Mouse (Mus musculus): Measurements from ENCODE around the gene Ankrd24. TPM values are rescaled to one million over a fixed set of nuclear protein-coding genes. Genes with fewer than 3 reads are reported as not detected.

The Ankrd24 gene
- polyA plus RNA-seq, 1 experiment: 11.8 TPM

DNA sequence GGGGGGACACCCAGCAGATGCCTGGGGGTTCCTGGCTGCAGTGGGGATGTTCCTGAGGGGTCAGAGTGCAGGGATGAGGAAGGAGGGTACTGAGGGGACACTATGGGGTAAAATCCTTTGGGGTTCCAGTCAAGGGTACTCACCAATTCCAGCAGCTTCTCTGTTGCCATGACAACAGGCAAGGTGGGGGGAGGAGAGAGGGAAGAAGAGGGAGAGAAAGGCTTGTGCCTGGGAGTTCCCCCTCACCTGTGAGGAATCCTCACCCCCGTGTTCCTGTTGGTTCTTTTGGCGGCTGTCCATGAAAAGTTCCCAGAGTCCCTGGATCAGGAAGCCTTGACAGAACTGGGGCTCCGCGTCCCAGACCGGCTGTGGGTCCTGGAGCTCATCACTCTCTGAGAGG, 32.7 kb upstream of the Ankrd24 start:
- Histone ChIP-seq H3K27me3 (ENCODE audit: control insufficient read depth, insufficient read depth, insufficient read length) (no peaks in the 10 kb centered on the region), H3K36me3 (ENCODE audit: control insufficient read depth, insufficient read depth) (no peaks in the 10 kb centered on the region), H3K4me3 (no peak overlapping the region), H3K79me2 (ENCODE audit: control insufficient read depth, insufficient read depth) (no peaks in the 10 kb centered on the region), H3ac (ENCODE audit: control insufficient read depth, insufficient read length) (no peak overlapping the region), H3K4me2 (ENCODE audit: low read depth) (peak overlapping the region; percentile 80)
- TF ChIP-seq REST (IDR thresholded peaks at IDR 0.05; ENCODE audit: insufficient read depth, insufficient read length) (no peak), MYOD1 (IDR thresholded peaks at IDR 0.05; ENCODE audit: control insufficient read depth in 1 of 3, insufficient read length in 2 of 3, low read depth in 2 of 3) (no peak), MAX (IDR thresholded peaks at IDR 0.05; ENCODE audit: low read depth) (no peak)

GRCm38 (mm10) chr10:81596611-81597010, 31.7 kb upstream of the Ankrd24 start:
- no peaks in the 10 kb centered on the region for H3K36me3 ChIP-seq (ENCODE audit: control insufficient read depth, insufficient read depth)
- no peak overlapping the region for H3ac ChIP-seq (ENCODE audit: control insufficient read depth, insufficient read length)

DNA sequence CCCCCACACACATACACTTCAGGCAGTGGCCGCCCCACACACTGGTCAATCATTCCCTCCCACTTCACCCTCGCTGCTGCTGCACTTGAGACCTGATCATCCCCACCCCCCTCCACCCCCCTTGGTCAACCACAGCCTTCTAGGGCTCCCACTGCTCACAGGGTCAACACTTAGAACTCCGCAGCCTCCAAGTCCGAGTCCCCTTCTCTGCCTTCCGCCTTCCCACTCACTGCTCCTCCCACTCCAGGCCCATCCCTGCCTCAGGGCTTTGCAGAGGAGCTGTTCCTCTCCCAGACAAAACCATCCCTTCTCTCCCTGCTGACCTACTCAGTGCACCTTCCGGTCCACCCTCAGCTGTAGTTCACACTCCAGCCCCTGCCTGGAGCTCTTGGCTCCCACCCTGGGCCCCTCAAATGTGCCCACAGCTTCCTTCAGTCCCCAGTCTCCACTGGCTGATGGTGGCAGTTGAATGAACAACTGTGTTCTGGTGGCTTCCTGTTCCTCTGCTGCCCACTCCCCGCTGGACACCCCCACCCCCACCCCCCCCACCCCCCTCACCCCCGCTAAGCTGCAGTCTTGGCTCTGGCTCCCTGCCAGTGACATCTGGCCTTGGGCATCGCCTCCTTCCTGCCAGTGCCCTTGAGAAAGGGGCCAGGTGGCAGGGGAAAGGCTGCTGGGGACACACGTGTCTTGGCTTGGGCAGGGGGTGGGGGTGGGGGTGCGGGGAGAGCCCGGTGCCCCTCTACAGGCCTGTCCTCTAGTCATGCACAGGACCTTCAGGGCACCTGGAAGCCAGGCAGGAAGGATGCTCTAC, 31.0 kb upstream of the Ankrd24 start:
- H3K27me3 ChIP-seq (ENCODE audit: control insufficient read depth, insufficient read depth, insufficient read length): no peaks in the 10 kb centered on the region
- H3K79me2 ChIP-seq (ENCODE audit: control insufficient read depth, insufficient read depth): no peaks in the 10 kb centered on the region
- TF ChIP-seq POLR2A (IDR thresholded peaks at IDR 0.05; ENCODE audit: insufficient read length, low read depth) (peak; percentile 36), REST (IDR thresholded peaks at IDR 0.05; ENCODE audit: insufficient read depth, insufficient read length) (no peak)
- H3ac ChIP-seq (ENCODE audit: control insufficient read depth, insufficient read length): no peak overlapping the region
- H3K4me2 ChIP-seq (ENCODE audit: low read depth): peak overlapping the region; percentile 80
- peak overlapping the region; percentile 14 for H3K4me3 ChIP-seq
- H3K36me3 ChIP-seq (ENCODE audit: control insufficient read depth, insufficient read depth): no peaks in the 10 kb centered on the region

More at GRCm38 (mm10) chr10:81596611-81597010, 31.7 kb upstream of the Ankrd24 start:
- H3K4me2 ChIP-seq (ENCODE audit: low read depth): peak overlapping the region; percentile 80
- no peak for TF ChIP-seq REST (IDR thresholded peaks at IDR 0.05; ENCODE audit: insufficient read depth, insufficient read length)
- peak; percentile 90 for TF ChIP-seq CEBPB (IDR thresholded peaks at IDR 0.05; ENCODE audit: insufficient read depth, poor library complexity, severe bottlenecking)
- no peaks in the 10 kb centered on the region for H3K79me2 ChIP-seq (ENCODE audit: control insufficient read depth, insufficient read depth)
- H3K4me3 ChIP-seq: peak overlapping the region; percentile 14
- H3K27me3 ChIP-seq (ENCODE audit: control insufficient read depth, insufficient read depth, insufficient read length): no peaks in the 10 kb centered on the region

GRCm38 (mm10) chr10:81598342-81598741, 30.0 kb upstream of the Ankrd24 start:
- TF ChIP-seq REST (IDR thresholded peaks at IDR 0.05; ENCODE audit: insufficient read depth, insufficient read length) (no peak), TCF3 (IDR thresholded peaks at IDR 0.05; ENCODE audit: insufficient read length, low read depth) (no peak), CEBPB (IDR thresholded peaks at IDR 0.05; ENCODE audit: insufficient read depth, poor library complexity, severe bottlenecking) (no peak), MYOG (IDR thresholded peaks at IDR 0.05; ENCODE audit: control insufficient read depth in 1 of 3, insufficient read depth in 1 of 3, insufficient read length in 2 of 3, low read depth in 2 of 3) (no peak), MAX (IDR thresholded peaks at IDR 0.05; ENCODE audit: low read depth) (no peak), USF1 (IDR thresholded peaks at IDR 0.05; ENCODE audit: low read depth) (no peak), POLR2A (IDR thresholded peaks at IDR 0.05; ENCODE audit: insufficient read length, low read depth) (no peak), POLR2AphosphoS2 (IDR thresholded peaks at IDR 0.05; ENCODE audit: insufficient read length, low read depth) (no peak), TCF12 (IDR thresholded peaks at IDR 0.05; ENCODE audit: insufficient read depth, poor library complexity, severe bottlenecking) (no peak), MYOD1 (IDR thresholded peaks at IDR 0.05; ENCODE audit: control insufficient read depth in 1 of 3, insufficient read length in 2 of 3, low read depth in 2 of 3) (no peak), SRF (IDR thresholded peaks at IDR 0.05; ENCODE audit: control insufficient read depth, insufficient read length, low read depth) (no peak), E2F4 (IDR thresholded peaks at IDR 0.05; ENCODE audit: insufficient read depth) (no peak)
- H3K4me2 ChIP-seq (ENCODE audit: low read depth): no peak overlapping the region
- H3K4me3 ChIP-seq: no peak overlapping the region
- no peaks in the 10 kb centered on the region for H3K36me3 ChIP-seq (ENCODE audit: control insufficient read depth, insufficient read depth)
- no peak overlapping the region for H3ac ChIP-seq (ENCODE audit: control insufficient read depth, insufficient read length)
- H3K27me3 ChIP-seq (ENCODE audit: control insufficient read depth, insufficient read depth, insufficient read length): no peaks in the 10 kb centered on the region
- no peaks in the 10 kb centered on the region for H3K79me2 ChIP-seq (ENCODE audit: control insufficient read depth, insufficient read depth)

DNA sequence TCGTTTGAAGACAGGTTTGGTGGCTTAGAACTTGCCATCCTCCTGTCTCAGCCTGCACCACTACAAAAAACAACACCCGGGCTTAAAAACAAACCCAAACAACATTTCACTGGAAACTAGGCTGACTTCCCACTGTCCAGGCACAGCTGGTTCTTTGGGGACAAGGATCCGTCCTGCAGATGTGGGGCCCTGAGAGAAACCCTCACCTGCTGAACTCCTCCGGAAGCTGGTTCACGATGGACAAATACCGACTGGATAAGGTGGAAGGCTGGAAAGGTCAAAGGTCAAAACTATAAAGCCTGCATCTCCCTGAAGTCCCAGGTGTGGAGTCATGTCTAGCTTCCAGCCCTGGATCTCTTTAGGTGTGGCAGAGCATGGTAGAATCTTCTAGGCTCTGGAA, 29.5 kb upstream of the Ankrd24 start:
- H3K27me3 ChIP-seq (ENCODE audit: control insufficient read depth, insufficient read depth, insufficient read length): no peaks in the 10 kb centered on the region
- H3K79me2 ChIP-seq (ENCODE audit: control insufficient read depth, insufficient read depth): no peaks in the 10 kb centered on the region
- no peak for TF ChIP-seq REST (IDR thresholded peaks at IDR 0.05; ENCODE audit: insufficient read depth, insufficient read length)
- TF ChIP-seq TCF3 (IDR thresholded peaks at IDR 0.05; ENCODE audit: insufficient read length, low read depth): no peak
- TF ChIP-seq USF1 (IDR thresholded peaks at IDR 0.05; ENCODE audit: low read depth): no peak
- no peak for TF ChIP-seq POLR2A (IDR thresholded peaks at IDR 0.05; ENCODE audit: insufficient read length, low read depth)
- no peak for TF ChIP-seq E2F4 (IDR thresholded peaks at IDR 0.05; ENCODE audit: insufficient read depth)
- TF ChIP-seq TCF12 (IDR thresholded peaks at IDR 0.05; ENCODE audit: insufficient read depth, poor library complexity, severe bottlenecking): no peak
- no peak for TF ChIP-seq MAX (IDR thresholded peaks at IDR 0.05; ENCODE audit: low read depth)
- no peak for TF ChIP-seq CEBPB (IDR thresholded peaks at IDR 0.05; ENCODE audit: insufficient read depth, poor library complexity, severe bottlenecking)
- TF ChIP-seq POLR2AphosphoS2 (IDR thresholded peaks at IDR 0.05; ENCODE audit: insufficient read length, low read depth): no peak
- H3ac ChIP-seq (ENCODE audit: control insufficient read depth, insufficient read length): no peak overlapping the region
- H3K4me2 ChIP-seq (ENCODE audit: low read depth): no peak overlapping the region
- no peak overlapping the region for H3K4me3 ChIP-seq
- no peaks in the 10 kb centered on the region for H3K36me3 ChIP-seq (ENCODE audit: control insufficient read depth, insufficient read depth)
